Mouse (Mus musculus) intestine, embryonic 16.5 days (tissue): Measurements from ENCODE around the gene Mycl. TPM values are rescaled to one million over a fixed set of nuclear protein-coding genes. Genes with fewer than 3 reads are reported as not detected.
A peak's percentile ranks its signal among the peaks of the same experiment; 100 is the strongest.

Experiments used
- ATAC-seq: fragments of 200-750 bp; cut with Nextera tagmentation; 2 replicates; pipeline ENCODE4 v1.8.0; 2017; ENCODE audit warnings: moderate TSS enrichment, moderate library complexity
- H3K27ac ChIP-seq: fragments of 300-500 bp; sonication (generic); 2 replicates; pipeline ENCODE4 v1.5.1; 2014; ENCODE audit warnings: mild to moderate bottlenecking, low read length
- H3K27me3 ChIP-seq: fragments of 300-500 bp; sonication (generic); replicated peaks from 2 replicates; pipeline ENCODE4 v1.6.1; 2014; ENCODE audit warnings: low read length, control low read depth, mixed read lengths; ENCODE audit not compliant: control insufficient read depth, insufficient read depth
- H3K36me3 ChIP-seq: fragments of 300-500 bp; sonication (generic); 2 replicates; pipeline ENCODE4 v1.6.1; 2014; ENCODE audit warnings: low read length, control low read depth; ENCODE audit not compliant: control insufficient read depth, insufficient read depth
- H3K4me1 ChIP-seq: fragments of 300-500 bp; sonication (generic); 2 replicates; pipeline ENCODE4 v1.6.1; 2014; ENCODE audit warnings: low read length, control low read depth, mixed read lengths; ENCODE audit not compliant: control insufficient read depth, insufficient read depth
- H3K4me2 ChIP-seq: fragments of 300-500 bp; sonication (generic); 2 replicates; pipeline ENCODE4 v1.6.1; 2014; ENCODE audit warnings: low read depth, low read length, control low read depth
- H3K4me3 ChIP-seq: fragments of 300-500 bp; sonication (generic); 2 replicates; pipeline ENCODE4 v1.5.1; 2014; ENCODE audit warnings: mild to moderate bottlenecking, low read length
- H3K9ac ChIP-seq: fragments of 300-500 bp; sonication (generic); 2 replicates; pipeline ENCODE4 v1.6.1; 2014; ENCODE audit warnings: low read depth, low read length
- H3K9me3 ChIP-seq: fragments of 300-500 bp; sonication (generic); 2 replicates; pipeline ENCODE4 v1.6.1; 2016; ENCODE audit warnings: low read length, control low read depth; ENCODE audit not compliant: control insufficient read depth
- WGBS: fragments of 180-500 bp; shearing (Covaris S2); extraction: QIAGEN DNeasy Blood & Tissue Kit; methylation state at CpG from one replicate; pipeline ENCODE4 v1.1.7; 2014; 5-methylcytosine and 5-hydroxymethylcytosine counted together
- polyA plus RNA-seq: library from polyadenylated mRNA; unstranded; fragments of >200 nt; fragmentation: Nextera tagmentation; extraction: Ambion mirVana; gene quantifications from 2 replicates; pipeline ENCODE4 v1.2.1, GENCODE M21; 2015

Mycl gene
- polyA plus RNA-seq, 1 experiment from 2014 or later: 5.1 TPM

DNA sequence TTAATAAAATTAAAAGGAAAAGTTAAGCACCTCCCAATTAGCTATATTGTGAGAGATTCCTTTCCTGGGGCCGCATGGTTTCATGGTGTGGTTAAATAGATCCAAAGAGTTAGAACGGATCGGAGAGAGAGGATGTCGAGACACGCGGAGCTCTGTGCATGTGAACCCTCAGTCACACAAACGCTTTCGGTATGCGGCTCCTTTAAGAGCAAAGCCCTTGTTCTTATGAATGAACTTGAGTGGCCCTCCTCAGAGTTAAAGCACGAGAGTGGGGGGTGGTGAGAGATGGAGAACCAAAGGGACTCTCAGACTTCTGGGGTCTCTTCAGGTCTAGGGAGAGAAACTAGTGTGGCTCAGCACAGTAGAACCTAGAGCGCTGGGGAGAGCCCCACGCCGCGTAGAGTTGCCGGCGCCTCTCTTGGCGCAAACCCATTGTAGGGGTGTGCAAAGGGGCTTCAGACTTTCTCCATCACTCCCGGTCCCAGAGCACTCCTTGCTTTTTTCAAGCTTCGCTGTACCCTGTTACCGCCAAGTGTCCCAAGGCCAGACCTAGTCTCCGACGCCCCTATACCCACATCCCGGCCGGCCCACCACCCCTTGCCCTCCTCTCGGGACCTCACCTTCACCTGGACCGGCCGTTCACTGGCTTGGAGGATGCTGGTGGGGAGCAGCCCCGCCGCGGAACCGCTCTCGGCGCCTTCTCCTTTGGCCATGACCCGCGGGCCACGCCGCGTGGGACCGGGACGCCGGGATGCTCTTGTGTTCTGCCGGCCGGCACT is 34.9 kb upstream of the Mycl start:
- under 1% methylated on average over 43 of the region's 43 CpGs for WGBS
- Histone ChIP-seq H3K36me3 (no peaks in the 10 kb centered on the region), H3K4me1 (peaks cover 17% of the 10 kb centered on the region), H3K9me3 (no peaks in the 10 kb centered on the region), H3K27me3 (no peaks in the 10 kb centered on the region; the same call in 1 of the 2 replicates), H3K4me3 (peak overlapping the region; percentile 62), H3K4me2 (peak overlapping the region; percentile 100), H3K9ac (peak overlapping the region; percentile 69), H3K27ac (no peak overlapping the region)
- peak; percentile 48 for ATAC-seq

DNA sequence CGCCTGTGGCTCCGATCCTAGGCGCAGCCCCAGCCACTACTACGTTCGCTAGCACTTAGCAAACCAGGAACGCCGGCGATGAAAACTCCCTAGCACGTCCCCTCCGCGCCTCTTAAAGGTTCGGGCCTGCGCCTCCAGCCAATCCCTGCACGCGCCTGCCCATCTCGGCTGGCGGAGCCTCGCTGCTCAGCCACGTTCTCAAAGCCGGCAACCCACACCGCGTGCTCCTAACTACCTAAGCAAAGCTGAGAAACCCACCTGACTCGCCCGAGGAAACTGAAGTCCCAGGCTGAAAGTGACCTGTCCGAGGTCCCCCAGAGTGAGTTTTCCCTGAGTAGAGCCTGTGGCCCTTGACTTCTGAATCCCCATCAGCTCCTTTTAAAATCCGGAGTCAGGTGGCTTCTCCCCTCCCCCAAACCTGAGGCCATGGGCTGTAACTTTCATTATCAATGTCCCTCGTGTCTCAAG is 34.3 kb upstream of the Mycl start, which contains the start of gene Mfsd2a:
TSS of gene Mfsd2a (minus strand) at position 89 of the 468 bp plus-strand sequence.
- no peak within 1 kb of the TSS for H3K27ac ChIP-seq
- no peaks in the 10 kb centered on the region for H3K9me3 ChIP-seq
- no peaks in the 10 kb centered on the region for H3K36me3 ChIP-seq
- 1% methylated on average over 27 of the region's 27 CpGs for WGBS
- ATAC-seq: peak; percentile 83
- H3K27me3 ChIP-seq: no peaks in the 10 kb centered on the region; the same call in 1 of the 2 replicates
- H3K4me1 ChIP-seq: peaks cover 14% of the 10 kb centered on the region
- peak within 1 kb of the TSS; percentile 100 for H3K4me2 ChIP-seq
- peak within 1 kb of the TSS; percentile 62 for H3K4me3 ChIP-seq
- peak within 1 kb of the TSS; percentile 69 for H3K9ac ChIP-seq

DNA sequence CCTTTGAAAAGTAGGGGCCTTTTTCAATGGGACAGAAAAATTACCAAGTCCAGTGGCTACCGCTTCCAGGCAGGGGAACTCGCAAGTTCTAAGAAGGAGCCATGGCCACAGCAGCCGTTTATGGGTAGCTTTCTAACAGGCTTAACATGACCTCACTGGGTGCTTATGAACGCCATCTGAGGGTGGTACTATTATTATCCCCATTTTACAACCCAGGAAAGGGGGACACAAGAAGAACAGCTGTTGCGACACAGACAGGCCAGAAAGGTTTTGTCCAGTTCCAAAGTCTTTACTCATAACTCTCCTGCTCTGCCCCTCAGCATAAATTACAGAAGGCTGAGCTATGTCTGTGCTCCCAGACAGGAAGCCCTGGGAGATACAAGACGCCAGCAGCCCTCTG is 33.9 kb upstream of the Mycl start:
- 38% methylated on average over 6 of the region's 6 CpGs for WGBS
- peak overlapping the region; percentile 100 for H3K4me2 ChIP-seq
- no peak overlapping the region for H3K9ac ChIP-seq
- H3K27me3 ChIP-seq: no peaks in the 10 kb centered on the region; the same call in 1 of the 2 replicates
- no peak overlapping the region for H3K27ac ChIP-seq
- peaks cover 14% of the 10 kb centered on the region for H3K4me1 ChIP-seq
- no peaks in the 10 kb centered on the region for H3K9me3 ChIP-seq
- no peak for ATAC-seq
- H3K36me3 ChIP-seq: no peaks in the 10 kb centered on the region
- H3K4me3 ChIP-seq: no peak overlapping the region; the same call in 1 of the 2 replicates

DNA sequence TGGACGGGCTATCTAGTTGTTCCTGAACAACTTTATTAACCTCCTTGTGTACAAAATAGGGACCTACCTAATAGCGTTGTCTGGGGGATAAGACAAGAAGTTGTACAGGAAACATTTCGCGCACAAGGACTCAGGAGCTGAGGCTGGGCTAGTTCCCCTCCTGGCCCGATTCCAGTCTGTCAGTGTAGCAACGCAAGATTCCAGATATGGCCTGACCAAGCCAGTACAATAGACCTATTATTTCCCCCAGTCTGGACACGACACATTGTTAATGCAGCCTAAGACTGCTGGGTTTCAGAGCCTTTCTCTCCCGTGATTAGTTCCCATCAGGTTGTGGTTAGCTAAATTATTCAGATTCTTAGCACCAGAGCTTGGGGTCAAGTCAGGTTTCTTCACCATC is 32.7 kb upstream of the Mycl start:
- no peak overlapping the region for H3K27ac ChIP-seq
- peaks cover 14% of the 10 kb centered on the region for H3K4me1 ChIP-seq
- H3K36me3 ChIP-seq: no peaks in the 10 kb centered on the region
- H3K9me3 ChIP-seq: no peaks in the 10 kb centered on the region
- no peak for ATAC-seq
- 56% methylated on average over 8 of the region's 8 CpGs for WGBS
- no peak overlapping the region for H3K4me3 ChIP-seq
- H3K4me2 ChIP-seq: no peak overlapping the region
- no peaks in the 10 kb centered on the region; the same call in 1 of the 2 replicates for H3K27me3 ChIP-seq
- H3K9ac ChIP-seq: no peak overlapping the region

DNA sequence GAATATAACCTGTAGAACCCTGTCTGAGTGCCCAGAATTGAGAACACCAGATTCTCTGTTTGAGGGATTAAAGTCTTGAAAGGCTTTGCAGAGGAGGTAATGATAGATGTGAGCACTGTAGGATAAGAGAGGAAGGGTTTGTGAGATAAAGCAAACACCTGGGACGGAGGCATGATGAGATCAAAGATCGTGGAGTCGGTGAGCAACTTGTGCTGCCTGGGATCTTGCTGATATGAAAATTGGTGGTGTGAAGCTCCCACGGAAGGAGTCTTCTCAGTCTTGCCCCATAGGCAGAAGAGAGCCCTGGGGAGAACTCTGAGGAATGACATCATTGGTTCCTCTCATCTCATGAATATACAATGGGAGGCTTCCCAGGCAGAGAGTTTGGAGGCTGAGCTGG is 27.3 kb upstream of the Mycl start:
- Histone ChIP-seq H3K4me2 (no peak overlapping the region), H3K27ac (no peak overlapping the region), H3K27me3 (no peaks in the 10 kb centered on the region), H3K36me3 (no peaks in the 10 kb centered on the region), H3K4me1 (no peaks in the 10 kb centered on the region), H3K9ac (no peak overlapping the region), H3K9me3 (no peaks in the 10 kb centered on the region), H3K4me3 (no peak overlapping the region)
- WGBS: 56% methylated on average over 4 of the region's 4 CpGs
- ATAC-seq: no peak

DNA sequence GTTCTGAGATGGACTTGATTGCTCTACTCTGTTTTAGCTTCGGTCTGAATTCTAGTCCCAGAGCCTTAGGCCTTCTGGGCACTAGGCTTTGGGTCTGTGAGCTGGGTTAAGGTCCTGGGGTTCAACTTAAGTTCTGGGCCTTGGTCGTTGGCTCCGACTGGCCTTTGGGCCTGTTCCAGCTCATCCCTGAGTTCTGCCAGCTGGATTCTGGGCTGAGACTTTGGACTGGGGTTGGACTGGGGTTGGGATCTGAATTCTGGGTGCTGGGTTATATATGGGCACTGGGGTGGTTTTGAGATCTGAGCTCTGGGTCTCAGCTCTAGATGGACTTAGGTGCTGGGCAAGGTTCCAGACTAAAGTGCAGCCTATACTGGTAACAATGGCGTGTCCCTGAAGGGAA is 24.3 kb upstream of the Mycl start:
- no peaks in the 10 kb centered on the region for H3K9me3 ChIP-seq
- no peak for ATAC-seq
- H3K4me2 ChIP-seq: no peak overlapping the region
- no peak overlapping the region for H3K9ac ChIP-seq
- H3K4me3 ChIP-seq: no peak overlapping the region
- WGBS: 78% methylated on average over 4 of the region's 4 CpGs
- H3K4me1 ChIP-seq: no peaks in the 10 kb centered on the region
- H3K27ac ChIP-seq: no peak overlapping the region
- no peaks in the 10 kb centered on the region for H3K36me3 ChIP-seq
- no peaks in the 10 kb centered on the region for H3K27me3 ChIP-seq

DNA sequence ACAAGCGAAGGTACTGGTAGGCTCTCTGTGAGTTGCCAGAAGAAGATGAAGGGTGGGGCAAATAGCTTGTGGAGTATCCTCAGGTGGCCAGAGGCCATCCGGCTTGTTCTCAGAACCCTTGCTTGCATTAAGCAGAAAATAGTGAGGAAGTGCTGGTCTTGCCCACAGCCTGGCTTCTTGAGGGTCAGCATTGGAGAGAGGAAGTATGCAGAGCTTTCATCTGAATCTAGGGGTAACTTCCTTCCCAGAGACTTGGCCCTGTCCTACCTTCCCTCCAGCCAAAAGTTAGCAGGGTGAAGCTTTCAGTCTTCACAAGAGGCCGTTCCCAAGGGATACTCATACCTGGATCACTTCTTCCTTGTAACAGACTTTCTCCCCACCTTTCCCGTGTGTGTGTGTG is 23.8 kb upstream of the Mycl start:
- 80% methylated on average over 4 of the region's 4 CpGs for WGBS
- no peak overlapping the region for H3K9ac ChIP-seq
- H3K4me3 ChIP-seq: no peak overlapping the region
- no peaks in the 10 kb centered on the region for H3K9me3 ChIP-seq
- no peak overlapping the region for H3K27ac ChIP-seq
- no peaks in the 10 kb centered on the region for H3K4me1 ChIP-seq
- ATAC-seq: no peak
- H3K27me3 ChIP-seq: no peaks in the 10 kb centered on the region
- H3K4me2 ChIP-seq: no peak overlapping the region
- H3K36me3 ChIP-seq: no peaks in the 10 kb centered on the region

DNA sequence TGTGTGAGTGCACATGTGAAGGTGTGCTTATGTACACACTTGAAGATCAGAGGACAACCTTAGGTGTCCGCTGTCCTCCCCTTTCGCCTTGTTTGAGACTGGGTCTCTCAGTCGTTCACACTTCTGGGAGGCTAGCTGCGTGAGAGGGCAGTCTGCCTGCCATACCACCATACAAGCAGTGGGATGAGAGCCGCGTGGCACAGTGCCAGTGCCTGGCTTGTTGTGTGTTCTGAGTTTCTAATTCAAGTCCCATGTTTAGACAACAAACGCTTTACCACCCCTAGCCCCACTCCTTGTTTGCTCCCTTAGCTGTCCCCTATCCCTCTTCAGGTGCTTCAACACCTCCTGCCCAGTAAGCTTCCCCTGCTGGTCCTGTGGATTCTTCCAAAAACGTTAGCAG is 23.4 kb upstream of the Mycl start:
- no peaks in the 10 kb centered on the region for H3K4me1 ChIP-seq

DNA sequence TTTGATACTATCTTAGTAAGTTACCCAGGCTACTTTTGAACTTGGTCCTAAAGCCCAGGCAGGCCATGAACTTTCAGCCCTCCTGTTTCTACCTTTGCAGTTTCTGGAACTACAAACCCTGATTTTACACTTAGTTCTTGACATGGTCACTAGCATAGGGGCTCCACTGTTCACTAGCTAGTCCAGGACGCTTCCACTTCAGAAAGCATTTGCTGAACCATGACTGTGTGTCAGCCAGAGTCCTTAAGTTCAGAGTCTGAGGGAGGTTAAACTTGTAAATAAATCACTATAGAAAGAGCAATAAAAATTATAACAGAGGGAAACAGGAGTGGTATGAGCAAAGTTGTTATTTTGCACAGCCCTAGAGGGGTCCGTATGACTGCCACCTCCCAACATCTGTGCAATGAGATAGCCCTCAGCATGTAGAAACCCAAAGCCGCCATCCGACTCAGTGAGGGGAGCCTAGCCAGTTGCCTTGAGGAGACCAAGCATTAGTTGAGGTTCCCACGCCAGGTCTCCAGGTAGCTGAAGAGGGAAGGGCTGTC is 20.4 kb upstream of the Mycl start:
- Histone ChIP-seq H3K27me3 (no peaks in the 10 kb centered on the region), H3K27ac (no peak overlapping the region), H3K4me2 (no peak overlapping the region), H3K9me3 (no peaks in the 10 kb centered on the region), H3K4me1 (no peaks in the 10 kb centered on the region), H3K4me3 (no peak overlapping the region), H3K36me3 (no peaks in the 10 kb centered on the region), H3K9ac (no peak overlapping the region)
- ATAC-seq: no peak
- WGBS: 82% methylated on average over 5 of the region's 5 CpGs

More for the DNA sequence above, 23.4 kb upstream of the Mycl start:
- WGBS: 61% methylated on average over 8 of the region's 8 CpGs
- H3K27ac ChIP-seq: no peak overlapping the region
- H3K4me3 ChIP-seq: no peak overlapping the region
- H3K36me3 ChIP-seq: no peaks in the 10 kb centered on the region
- no peak overlapping the region for H3K4me2 ChIP-seq
- H3K27me3 ChIP-seq: no peaks in the 10 kb centered on the region
- no peak for ATAC-seq
- no peak overlapping the region for H3K9ac ChIP-seq
- H3K9me3 ChIP-seq: no peaks in the 10 kb centered on the region
